Mouse (Mus musculus): Measurements from ENCODE around the gene Tsc2. TPM values are rescaled to one million over a fixed set of nuclear protein-coding genes. Genes with fewer than 3 reads are reported as not detected.
A peak's percentile ranks its signal among the peaks of the same experiment; 100 is the strongest.

The Tsc2 gene
- polyA plus RNA-seq, 1 experiment from 2014 or later = 60.5 TPM

DNA sequence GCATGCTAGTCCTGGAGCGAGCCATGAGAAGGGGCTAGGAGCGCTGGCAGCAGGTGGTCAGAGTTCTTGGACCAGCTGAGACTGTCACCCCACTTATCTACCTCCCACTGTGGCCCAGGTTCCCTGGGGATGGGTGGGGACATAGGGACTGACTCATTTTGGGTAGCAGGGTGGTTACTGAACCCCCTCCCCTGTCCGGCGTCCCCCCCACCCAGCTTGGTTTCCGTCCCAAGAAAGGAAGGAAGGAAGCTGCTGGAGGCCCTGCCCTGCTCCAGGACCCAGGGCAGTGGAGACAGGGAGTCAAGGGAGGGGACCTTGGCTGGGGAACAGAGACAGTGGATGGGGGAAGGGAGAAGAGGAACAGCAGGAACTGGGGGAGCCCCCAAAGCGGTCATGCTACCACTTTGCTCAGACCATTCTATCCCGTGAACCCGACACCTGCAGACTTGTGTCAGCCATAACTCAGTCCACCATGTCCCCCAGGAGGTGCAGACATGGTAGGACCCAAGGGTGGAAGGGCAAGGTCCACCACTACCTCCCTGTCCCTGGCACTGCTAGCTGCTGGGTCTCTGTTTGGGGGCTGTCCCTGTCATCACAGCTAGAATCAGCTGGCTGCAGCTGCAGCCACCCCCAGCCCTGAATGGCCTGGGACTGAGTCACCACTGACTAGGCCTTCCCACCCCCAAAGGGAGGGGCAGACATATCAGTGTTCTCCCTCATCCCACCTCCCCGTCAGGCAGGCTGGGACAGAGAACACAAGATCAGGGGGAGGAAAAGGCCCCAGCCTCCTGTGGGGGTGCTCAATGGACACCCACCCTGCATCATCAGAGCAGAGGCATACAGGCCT is 12.7 kb upstream of the Tsc2 start:
- H3K36me3 ChIP-seq (ENCODE audit: poor library complexity, severe bottlenecking) = no peaks in the 10 kb centered on the region
- H3K4me3 ChIP-seq = no peak overlapping the region
- no peak for ATAC-seq
- H3K27me3 ChIP-seq = peaks cover 19% of the 10 kb centered on the region
- no peak overlapping the region; the same call in 1 of the 2 replicates for H3K9ac ChIP-seq
- H3K4me2 ChIP-seq = no peak overlapping the region
- peaks cover 9% of the 10 kb centered on the region for H3K4me1 ChIP-seq
- no peak overlapping the region for H3K27ac ChIP-seq
- WGBS = 83% methylated on average over 9 of the region's 9 CpGs
- no peaks in the 10 kb centered on the region for H3K9me3 ChIP-seq (replicated peaks)

DNA sequence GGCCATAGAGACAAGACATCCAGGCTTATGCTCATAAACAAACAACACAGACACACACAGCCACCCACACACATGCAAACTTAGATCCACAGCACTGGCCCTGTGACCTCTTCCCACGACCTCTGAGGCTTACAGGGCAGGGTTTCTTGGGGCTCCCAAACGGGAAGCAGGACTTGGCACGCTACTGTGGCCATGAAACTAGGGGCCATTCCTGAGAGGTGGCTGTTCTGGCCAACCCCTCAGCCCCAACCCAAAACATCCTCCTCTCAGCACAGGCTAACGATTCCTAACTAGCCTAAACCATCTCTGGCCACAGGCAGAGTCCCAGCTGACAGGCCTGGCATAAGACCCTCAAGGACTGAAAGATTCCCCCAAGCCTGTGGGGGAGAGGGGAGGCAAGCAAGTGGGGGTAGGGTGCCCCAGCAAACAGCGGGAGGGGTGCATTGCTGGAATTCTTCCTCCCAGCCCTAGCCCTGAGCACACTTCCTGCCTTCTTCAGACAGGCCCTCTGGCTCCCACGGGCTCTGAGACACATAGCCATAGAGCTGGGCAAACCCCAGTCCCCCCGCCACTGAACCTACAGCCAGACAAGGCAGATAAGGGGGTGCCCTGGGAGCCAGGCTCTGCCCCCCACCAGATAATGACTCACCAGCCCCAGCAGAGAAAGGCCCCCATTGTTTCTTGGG is 11.7 kb upstream of the Tsc2 start:
- WGBS = 55% methylated on average over 7 of the region's 7 CpGs
- Histone ChIP-seq H3K4me3 (no peak overlapping the region), H3K9ac (no peak overlapping the region; the same call in 1 of the 2 replicates), H3K4me2 (no peak overlapping the region), H3K36me3 (ENCODE audit: poor library complexity, severe bottlenecking) (no peaks in the 10 kb centered on the region), H3K4me1 (no peaks in the 10 kb centered on the region), H3K9me3 (replicated peaks) (no peaks in the 10 kb centered on the region), H3K27ac (no peak overlapping the region), H3K27me3 (peaks cover 10% of the 10 kb centered on the region; the same call in 1 of the 2 replicates)
- ATAC-seq = no peak

- no peak for ATAC-seq
- H3K4me3 ChIP-seq = no peak overlapping the region
- no peak overlapping the region for H3K27ac ChIP-seq
- H3K27me3 ChIP-seq = no peaks in the 10 kb centered on the region
- no peaks in the 10 kb centered on the region for H3K4me1 ChIP-seq
- no peaks in the 10 kb centered on the region for H3K36me3 ChIP-seq (ENCODE audit: poor library complexity, severe bottlenecking)
- no peak overlapping the region for H3K4me2 ChIP-seq
- H3K9me3 ChIP-seq (replicated peaks) = no peaks in the 10 kb centered on the region
- WGBS = 80% methylated on average over 6 of the region's 6 CpGs
- no peak overlapping the region for H3K9ac ChIP-seq
Measured at GRCm38 (mm10) chr17:24642791-24643343, 10.4 kb upstream of the Tsc2 start.

- 94% methylated on average over 14 of the region's 14 CpGs for WGBS
- Histone ChIP-seq H3K4me3 (no peak overlapping the region), H3K27me3 (no peaks in the 10 kb centered on the region), H3K9ac (no peak overlapping the region), H3K27ac (no peak overlapping the region), H3K4me2 (no peak overlapping the region), H3K36me3 (ENCODE audit: poor library complexity, severe bottlenecking) (no peaks in the 10 kb centered on the region), H3K4me1 (no peaks in the 10 kb centered on the region), H3K9me3 (replicated peaks) (no peaks in the 10 kb centered on the region)
- no peak for ATAC-seq
Measured at GRCm38 (mm10) chr17:24641944-24642343, 9.5 kb upstream of the Tsc2 start.

GRCm38 (mm10) chr17:24640581-24640980 is 8.2 kb upstream of the Tsc2 start:
- no peak overlapping the region for H3K9ac ChIP-seq
- no peak for ATAC-seq
- no peak overlapping the region for H3K27ac ChIP-seq
- WGBS = 97% methylated on average over 15 of the region's 15 CpGs
- no peak overlapping the region for H3K4me2 ChIP-seq
- no peak overlapping the region for H3K4me3 ChIP-seq
- H3K36me3 ChIP-seq (ENCODE audit: poor library complexity, severe bottlenecking) = no peaks in the 10 kb centered on the region
- H3K9me3 ChIP-seq (replicated peaks) = no peaks in the 10 kb centered on the region
- no peaks in the 10 kb centered on the region for H3K27me3 ChIP-seq
- H3K4me1 ChIP-seq = no peaks in the 10 kb centered on the region

DNA sequence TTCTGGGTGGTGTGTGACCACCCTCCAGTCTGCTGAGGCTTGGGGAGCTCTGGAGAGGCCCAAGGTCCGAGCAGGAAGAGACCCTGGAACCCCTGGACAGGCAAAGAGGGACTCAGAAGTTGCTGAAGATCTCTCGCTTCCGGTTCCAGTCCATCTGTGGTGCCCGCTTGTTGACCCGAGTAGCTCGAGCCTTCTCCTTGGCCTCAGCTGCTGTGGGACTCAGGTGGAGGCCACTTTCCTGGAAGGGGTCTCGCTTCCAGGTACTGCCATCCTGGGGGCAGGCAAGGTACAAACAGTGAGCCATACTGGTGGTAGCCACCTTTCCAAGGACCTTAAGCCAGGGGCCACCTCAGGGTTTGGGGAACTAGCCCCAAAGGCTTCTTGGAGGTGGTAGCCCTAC is 7.7 kb upstream of the Tsc2 start:
- Histone ChIP-seq H3K9me3 (replicated peaks) (no peaks in the 10 kb centered on the region), H3K27ac (no peak overlapping the region), H3K4me3 (no peak overlapping the region), H3K4me2 (no peak overlapping the region), H3K4me1 (no peaks in the 10 kb centered on the region), H3K27me3 (no peaks in the 10 kb centered on the region), H3K36me3 (ENCODE audit: poor library complexity, severe bottlenecking) (no peaks in the 10 kb centered on the region), H3K9ac (no peak overlapping the region)
- WGBS = 93% methylated on average over 7 of the region's 7 CpGs
- no peak for ATAC-seq

- Histone ChIP-seq H3K4me3 (no peak overlapping the region), H3K9me3 (replicated peaks) (no peaks in the 10 kb centered on the region), H3K36me3 (ENCODE audit: poor library complexity, severe bottlenecking) (no peaks in the 10 kb centered on the region), H3K27ac (no peak overlapping the region), H3K4me2 (no peak overlapping the region), H3K27me3 (no peaks in the 10 kb centered on the region), H3K4me1 (no peaks in the 10 kb centered on the region), H3K9ac (0 out of 2 replicates have a peak overlapping the region, but pooled peaks have one; percentile 21)
- WGBS = 82% methylated on average over 5 of the region's 5 CpGs
- ATAC-seq = no peak
Measured at GRCm38 (mm10) chr17:24639571-24639988, 7.2 kb upstream of the Tsc2 start.

- H3K27ac ChIP-seq = no peak overlapping the region
- 81% methylated on average over 9 of the region's 9 CpGs for WGBS
- ATAC-seq = no peak
Measured at GRCm38 (mm10) chr17:24638840-24639239, 6.4 kb upstream of the Tsc2 start.

GRCm38 (mm10) chr17:24638214-24638613 is 5.8 kb upstream of the Tsc2 start:
- no peaks in the 10 kb centered on the region for H3K27me3 ChIP-seq
- H3K27ac ChIP-seq = no peak overlapping the region
- no peak overlapping the region for H3K4me2 ChIP-seq
- ATAC-seq = no peak
- no peak overlapping the region for H3K4me3 ChIP-seq
- H3K9ac ChIP-seq = no peak overlapping the region; the same call in 1 of the 2 replicates
- peaks cover 4% of the 10 kb centered on the region for H3K4me1 ChIP-seq
- no peaks in the 10 kb centered on the region for H3K36me3 ChIP-seq (ENCODE audit: poor library complexity, severe bottlenecking)
- 91% methylated on average over 4 of the region's 4 CpGs for WGBS
- no peaks in the 10 kb centered on the region for H3K9me3 ChIP-seq (replicated peaks)

More at GRCm38 (mm10) chr17:24638840-24639239, 6.4 kb upstream of the Tsc2 start:
- Histone ChIP-seq H3K36me3 (ENCODE audit: poor library complexity, severe bottlenecking) (no peaks in the 10 kb centered on the region), H3K9ac (no peak overlapping the region), H3K27me3 (no peaks in the 10 kb centered on the region), H3K4me2 (no peak overlapping the region), H3K4me1 (no peaks in the 10 kb centered on the region), H3K4me3 (no peak overlapping the region), H3K9me3 (replicated peaks) (no peaks in the 10 kb centered on the region)

GRCm38 (mm10) chr17:24636781-24637481 is 4.5 kb upstream of the Tsc2 start:
- Histone ChIP-seq H3K9ac (peak overlapping the region; percentile 21; the same call in 1 of the 2 replicates), H3K4me2 (no peak overlapping the region)
- WGBS = 71% methylated on average over 5 of the region's 5 CpGs

GRCm38 (mm10) chr17:24635694-24636093 is 3.3 kb upstream of the Tsc2 start:
- H3K4me1 ChIP-seq = peaks cover 18% of the 10 kb centered on the region
- WGBS = 95% methylated on average over 5 of the region's 5 CpGs
- no peak overlapping the region for H3K27ac ChIP-seq
- no peaks in the 10 kb centered on the region for H3K9me3 ChIP-seq (replicated peaks)
- no peaks in the 10 kb centered on the region for H3K27me3 ChIP-seq
- no peak overlapping the region for H3K4me2 ChIP-seq
- ATAC-seq = no peak
- H3K4me3 ChIP-seq = no peak overlapping the region
- peaks cover 3% of the 10 kb centered on the region for H3K36me3 ChIP-seq (ENCODE audit: poor library complexity, severe bottlenecking)
- H3K9ac ChIP-seq = no peak overlapping the region

More at GRCm38 (mm10) chr17:24636781-24637481, 4.5 kb upstream of the Tsc2 start:
- H3K36me3 ChIP-seq (ENCODE audit: poor library complexity, severe bottlenecking) = no peaks in the 10 kb centered on the region
- no peaks in the 10 kb centered on the region for H3K27me3 ChIP-seq
- H3K9me3 ChIP-seq (replicated peaks) = no peaks in the 10 kb centered on the region
- no peak for ATAC-seq
- no peak overlapping the region for H3K27ac ChIP-seq
- no peak overlapping the region for H3K4me3 ChIP-seq
- H3K4me1 ChIP-seq = peaks cover 12% of the 10 kb centered on the region
